Mouse (Mus musculus) bone marrow, adult 2 months (tissue): Measurements from ENCODE around the gene Klhl2. TPM values are rescaled to one million over a fixed set of nuclear protein-coding genes. Genes with fewer than 3 reads are reported as not detected.

Source experiments
- H3K27ac ChIP-seq: fragments of 200-500 bp; 2 replicates; pipeline ENCODE4 v1.5.1; 2012; ENCODE audit warnings: low read depth, mild to moderate bottlenecking, control low read depth, inconsistent platforms, low read length; ENCODE audit not compliant: control insufficient read depth, poor library complexity, insufficient read depth
- H3K4me1 ChIP-seq: fragments of 200-500 bp; 2 replicates; pipeline ENCODE4 v1.6.1; 2011; ENCODE audit warnings: low read length; ENCODE audit not compliant: control insufficient read depth, insufficient read depth
- H3K4me3 ChIP-seq: fragments of 200-500 bp; replicated peaks from 2 replicates; pipeline ENCODE3; 2011; ENCODE audit warnings: mild to moderate bottlenecking, low read depth, low read length, control low read depth; ENCODE audit not compliant: control insufficient read depth
- CTCF ChIP-seq: fragments of 200-500 bp; IDR thresholded peaks from 2 replicates; pipeline ENCODE4 v1.5.1; 2011; ENCODE audit warnings: low read length, control low read depth; ENCODE audit not compliant: control insufficient read depth, insufficient read depth
- POLR2A ChIP-seq: fragments of 200-500 bp; IDR thresholded peaks from 2 replicates; pipeline ENCODE4 v1.6.1; 2011; ENCODE audit warnings: low read depth, mild to moderate bottlenecking, control low read depth, low read length, borderline replicate concordance; ENCODE audit not compliant: control insufficient read depth
- WGBS: fragments of 180-500 bp; shearing (Covaris S2); methylation state at CpG from one replicate; pipeline ENCODE4 v1.1.7; 2018; 5-methylcytosine and 5-hydroxymethylcytosine counted together
- polyA plus RNA-seq: library from polyadenylated mRNA; stranded (reverse); fragments of >200 nt; gene quantifications from 2 replicates; pipeline ENCODE4 v1.2.4, GENCODE M21; 2011; ENCODE audit warnings: low replicate concordance; ENCODE audit not compliant: missing spikeins, insufficient read depth, insufficient read length

Gene Klhl2
- polyA plus RNA-seq, 1 experiment: 6.2 TPM

DNA sequence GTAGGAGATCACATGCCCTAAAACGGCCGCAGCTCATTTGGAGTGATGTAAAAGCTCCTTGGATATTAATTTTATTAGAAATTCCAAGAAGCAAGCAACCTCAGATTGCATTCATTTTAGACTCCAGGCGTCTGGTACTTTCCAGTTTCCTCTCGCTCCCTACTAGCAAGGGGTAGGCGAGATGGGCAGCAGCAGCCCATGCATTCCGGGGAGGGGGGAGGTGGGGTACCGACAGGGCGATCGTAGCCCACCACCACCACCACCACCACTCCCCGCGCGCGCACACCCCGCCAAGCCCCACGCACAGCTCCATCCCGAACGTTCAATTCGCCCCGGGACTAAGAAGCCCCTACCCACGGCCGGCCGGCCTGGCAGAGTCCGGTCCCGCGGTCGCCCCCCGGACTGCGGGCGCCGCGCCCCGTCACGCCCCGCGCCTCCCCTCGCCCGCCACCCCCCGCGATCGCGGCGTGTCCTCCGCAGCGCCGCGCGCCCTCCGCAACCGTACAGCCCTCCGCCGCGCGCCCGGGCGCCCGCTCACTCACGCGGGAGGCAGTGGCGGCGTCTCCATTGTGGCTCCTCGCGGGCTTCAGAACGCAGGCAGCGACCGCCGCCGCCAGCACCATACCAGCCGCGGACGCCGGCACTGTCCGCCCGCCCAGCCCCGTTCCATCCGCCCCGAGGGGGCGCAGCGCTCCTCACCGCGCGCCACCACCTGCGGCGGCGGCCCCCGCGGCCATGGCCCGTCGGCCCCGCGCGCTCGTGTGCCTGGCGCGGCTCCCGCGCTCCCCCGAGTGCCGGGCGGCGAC, 523 bp downstream of the Klhl2 start:
- Histone ChIP-seq H3K4me1 (0 out of 2 replicates have a peak, but pooled peaks cover 1% of the 10 kb centered on the region), H3K27ac (peak overlapping the region; percentile 49; the same call in 1 of the 2 replicates), H3K4me3 (peak overlapping the region; percentile 57)
- WGBS: under 1% methylated on average over 63 of the region's 100 CpGs
- TF ChIP-seq POLR2A (no peak), CTCF (no peak)

- Histone ChIP-seq H3K27ac (no peak overlapping the region), H3K4me3 (peak overlapping the region; percentile 20), H3K4me1 (0 out of 2 replicates have a peak, but pooled peaks cover 1% of the 10 kb centered on the region)
- TF ChIP-seq CTCF (no peak), POLR2A (no peak)
- 22% methylated on average over 8 of the region's 8 CpGs for WGBS
Measured at GRCm38 (mm10) chr8:64848245-64848785, 1.5 kb downstream of the Klhl2 start.

- 0 out of 2 replicates have a peak, but pooled peaks cover 1% of the 10 kb centered on the region for H3K4me1 ChIP-seq
- WGBS: 22% methylated on average over 2 of the region's 2 CpGs
- H3K4me3 ChIP-seq: no peak overlapping the region
- TF ChIP-seq CTCF (no peak), POLR2A (no peak)
- no peak overlapping the region for H3K27ac ChIP-seq
Measured at GRCm38 (mm10) chr8:64847650-64848049, 2.2 kb downstream of the Klhl2 start.

DNA sequence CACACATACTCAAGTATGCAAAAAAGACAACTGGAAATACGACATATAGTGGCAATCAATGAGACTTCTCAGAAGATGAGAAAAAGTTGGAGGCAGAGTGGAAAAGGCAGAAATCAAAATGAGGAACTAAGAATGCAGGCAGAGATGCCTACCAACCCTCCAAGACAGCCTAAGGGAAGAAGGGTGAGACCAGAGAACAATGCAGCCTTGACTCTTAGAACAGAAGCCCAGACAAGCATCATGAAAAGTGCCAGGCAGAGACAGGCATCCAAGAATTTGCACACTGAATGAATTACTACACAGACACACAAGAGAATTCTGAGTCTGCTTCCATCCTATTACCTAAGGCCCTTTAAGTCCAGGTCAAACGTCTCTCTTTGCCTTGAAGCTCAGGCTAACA, 2.6 kb downstream of the Klhl2 start:
- 22% methylated on average over 2 of the region's 2 CpGs for WGBS
- Histone ChIP-seq H3K4me3 (no peak overlapping the region), H3K27ac (no peak overlapping the region), H3K4me1 (0 out of 2 replicates have a peak, but pooled peaks cover 1% of the 10 kb centered on the region)
- no peak for TF ChIP-seq CTCF
- TF ChIP-seq POLR2A: no peak

DNA sequence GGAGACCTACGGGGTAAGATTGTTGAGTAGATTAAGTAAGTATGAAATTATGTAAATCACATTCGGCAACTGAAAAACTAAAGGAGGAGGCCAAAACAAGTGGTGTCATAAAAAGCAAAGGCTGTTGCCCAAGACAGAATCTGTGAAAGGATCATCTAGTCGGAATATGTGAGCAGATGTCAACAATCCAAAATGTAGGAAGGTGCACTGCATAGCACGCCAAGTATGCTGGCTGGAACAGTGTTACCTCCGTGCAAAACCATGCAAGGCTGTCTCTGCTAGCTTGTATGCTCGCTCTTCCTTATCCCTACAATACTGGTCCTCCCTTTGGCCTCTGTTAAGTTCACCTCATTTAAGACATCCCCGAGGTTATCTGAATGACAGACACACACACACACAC, 4.5 kb downstream of the Klhl2 start:
- WGBS: 75% methylated on average over 7 of the region's 7 CpGs
- no peak overlapping the region for H3K4me3 ChIP-seq
- H3K4me1 ChIP-seq: 0 out of 2 replicates have a peak, but pooled peaks cover under 1% of the 10 kb centered on the region
- H3K27ac ChIP-seq: no peak overlapping the region
- TF ChIP-seq CTCF: no peak
- TF ChIP-seq POLR2A: no peak

DNA sequence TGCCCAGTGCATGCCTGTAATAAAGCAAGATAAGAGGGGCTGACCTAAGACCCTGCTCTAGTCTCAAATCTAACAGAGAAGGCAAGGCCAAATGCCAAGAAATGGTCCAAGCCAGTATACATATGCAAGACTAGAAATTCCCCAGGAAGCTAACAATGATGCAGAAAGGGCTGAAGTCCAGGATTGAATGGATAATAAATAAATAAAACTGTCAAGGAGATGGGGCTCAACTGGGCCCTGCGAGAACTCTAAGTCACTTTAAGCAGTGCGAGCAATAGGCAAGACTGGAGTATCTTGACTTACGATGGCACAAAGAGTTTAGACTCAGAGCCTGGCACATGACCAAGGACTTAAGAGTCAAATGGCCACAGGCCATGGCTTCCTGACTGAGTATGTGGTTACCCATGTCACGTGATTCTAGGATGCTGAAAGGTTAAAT, 5.8 kb downstream of the Klhl2 start:
- Histone ChIP-seq H3K4me3 (no peak overlapping the region), H3K4me1 (no peaks in the 10 kb centered on the region), H3K27ac (no peak overlapping the region)
- WGBS: 64% methylated on average over 4 of the region's 4 CpGs
- TF ChIP-seq POLR2A (no peak), CTCF (no peak)

GRCm38 (mm10) chr8:64843168-64843567, 6.6 kb downstream of the Klhl2 start:
- TF ChIP-seq POLR2A (no peak), CTCF (no peak)
- 84% methylated on average over 3 of the region's 3 CpGs for WGBS

GRCm38 (mm10) chr8:64841747-64842406, 7.9 kb downstream of the Klhl2 start:
- no peak overlapping the region for H3K4me3 ChIP-seq
- TF ChIP-seq POLR2A (no peak), CTCF (no peak)
- H3K4me1 ChIP-seq: no peaks in the 10 kb centered on the region
- no peak overlapping the region for H3K27ac ChIP-seq
- 84% methylated on average over 13 of the region's 13 CpGs for WGBS

More at GRCm38 (mm10) chr8:64843168-64843567, 6.6 kb downstream of the Klhl2 start:
- no peak overlapping the region for H3K27ac ChIP-seq
- H3K4me3 ChIP-seq: no peak overlapping the region
- no peaks in the 10 kb centered on the region for H3K4me1 ChIP-seq
